Mouse (Mus musculus) erythroid progenitor cell, adult 5-6 weeks (primary cell): Measurements from ENCODE around the gene Aifm1. TPM values are rescaled to one million over a fixed set of nuclear protein-coding genes. Genes with fewer than 3 reads are reported as not detected.
A peak's percentile ranks its signal among the peaks of the same experiment; 100 is the strongest.

Experiments used
- ATAC-seq: replicated peaks from 2 replicates; pipeline ENCODE4 v1.8.0; 2016; ENCODE audit warnings: moderate number of reproducible peaks, mild to moderate bottlenecking, moderate TSS enrichment, inconsistent platforms; ENCODE audit not compliant: poor library complexity, low FRiP score, severe bottlenecking
- total RNA-seq, 2 experiments: library from RNA; stranded (forward) in 1 of 2; stranded (reverse) in 1 of 2; fragments of 150-400 nt in 1 of 2; fragments of 186-747, 209-891 nt in 1 of 2; gene quantifications; 2 replicates each; pipeline versions ENCODE4 v1.2.3 to v1.2.4; 2015 to 2017; ENCODE audit warnings: low replicate concordance in 2 of 2

Gene Aifm1
- total RNA-seq (2015; ENCODE audit: low replicate concordance) = 23.4 and 33.5 TPM in 2 replicates
- total RNA-seq (2017; ENCODE audit: low replicate concordance) = 15.8 and 31.9 TPM in 2 replicates

DNA sequence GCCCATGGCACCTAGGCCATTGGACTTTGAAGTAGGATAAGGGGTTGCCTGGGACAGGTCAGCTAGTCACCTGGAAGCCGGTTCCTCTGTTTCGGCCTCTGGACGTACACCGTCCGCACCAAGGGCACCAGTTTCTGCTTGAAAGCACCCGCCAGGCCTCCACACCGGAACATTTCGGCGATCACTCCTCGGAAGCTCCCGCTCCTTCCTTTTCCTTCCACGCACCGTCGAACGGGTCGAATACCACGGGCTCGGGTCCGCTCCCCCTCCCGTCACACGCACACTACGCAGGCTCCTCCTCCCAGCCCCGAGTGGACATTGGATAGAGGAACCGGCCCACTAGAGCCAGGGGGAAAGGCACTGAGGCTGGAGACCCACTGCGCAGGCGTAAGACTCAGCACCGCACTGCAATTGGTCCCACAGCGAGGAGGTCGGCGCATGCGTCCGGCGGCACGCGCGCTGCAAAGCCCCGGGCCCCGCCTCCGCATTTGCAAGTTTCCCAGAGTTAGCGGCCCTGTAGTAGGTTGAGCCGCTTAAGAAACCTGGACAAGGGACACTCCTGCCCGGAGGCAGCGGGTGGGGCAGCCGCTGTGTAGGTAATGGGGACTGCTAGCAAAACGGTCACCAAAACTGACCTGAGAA is at the start of gene Aifm1:
Gene Aifm1 (minus strand): TSS at position 398 of the 642 bp plus-strand sequence.
- peak; percentile 99 for ATAC-seq

DNA sequence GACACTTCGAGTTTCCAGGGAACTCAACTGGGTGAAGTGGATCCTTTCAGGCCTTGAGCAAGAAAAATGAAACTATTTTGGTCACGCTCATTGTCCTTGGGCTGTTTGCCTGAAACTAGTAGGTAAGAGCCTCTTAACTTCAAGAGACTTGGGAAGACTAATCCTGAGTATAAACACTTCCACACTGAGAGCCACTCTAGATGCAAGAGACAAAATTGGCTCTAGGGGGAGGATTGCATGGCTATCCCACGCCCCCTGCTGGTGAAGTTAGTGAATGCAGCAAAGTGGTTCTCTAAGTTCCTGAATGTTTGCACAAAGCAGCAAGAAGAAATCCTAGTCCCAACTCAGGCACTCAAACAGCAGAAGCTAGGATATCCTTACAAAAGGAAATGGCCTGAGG is 18.8 kb upstream of the Aifm1 start:
- ATAC-seq = 0 out of 2 replicates have a peak, but pooled peaks have one; percentile 34

GRCm38 (mm10) chrX:48526435-48526834 is 13.1 kb upstream of the Aifm1 start:
- no peak for ATAC-seq

DNA sequence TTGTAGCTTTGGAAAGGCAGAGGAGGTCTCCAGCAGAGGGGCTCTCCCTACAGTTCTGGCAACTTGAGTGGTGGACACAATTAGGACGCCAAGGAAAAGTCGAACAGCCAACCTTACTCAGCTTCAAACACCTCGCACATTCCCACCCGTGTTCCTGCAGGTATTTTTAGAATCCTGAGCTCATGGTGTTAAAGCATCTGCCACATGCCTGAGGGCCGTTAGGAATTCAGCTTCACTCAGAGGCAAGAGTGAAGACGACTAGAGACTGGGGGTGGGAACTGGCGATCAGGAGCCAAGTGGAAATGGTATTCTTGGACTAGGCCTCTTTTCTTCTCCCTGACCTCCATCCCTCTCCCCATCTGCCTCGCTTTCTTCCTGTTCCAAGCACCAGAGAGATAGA is 12.5 kb upstream of the Aifm1 start:
- ATAC-seq = no peak

GRCm38 (mm10) chrX:48525332-48525731 is 12.0 kb upstream of the Aifm1 start:
- no peak for ATAC-seq

DNA sequence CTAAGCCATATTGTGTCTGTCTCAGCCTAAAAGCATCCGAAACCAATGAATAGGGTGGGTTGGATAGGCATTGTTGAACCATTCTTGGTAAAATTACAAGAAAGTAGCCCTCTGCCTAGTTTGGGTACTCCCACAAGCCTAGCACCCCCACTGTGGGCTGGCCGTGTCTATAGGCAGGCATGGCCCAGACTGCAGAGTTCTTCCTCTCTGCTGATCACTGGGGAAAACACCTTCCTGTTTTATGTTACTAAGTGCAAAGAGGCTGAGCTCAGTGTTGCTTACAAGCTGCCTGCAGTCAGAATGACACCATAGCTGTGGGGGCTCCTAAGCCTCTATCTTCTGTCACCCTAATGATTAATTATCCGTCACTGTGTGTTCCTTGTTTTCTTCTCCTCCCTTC is 10.1 kb upstream of the Aifm1 start:
- ATAC-seq = no peak

- no peak for ATAC-seq
Observed at GRCm38 (mm10) chrX:48521651-48522050, 8.3 kb upstream of the Aifm1 start.

- ATAC-seq = no peak
Observed at GRCm38 (mm10) chrX:48519549-48520085, 6.3 kb upstream of the Aifm1 start.

GRCm38 (mm10) chrX:48518808-48519548 is 5.6 kb upstream of the Aifm1 start, which contains the start of gene Rab33a:
TSS of gene Rab33a (plus strand) at chrX:48519285.
- ATAC-seq = no peak

DNA sequence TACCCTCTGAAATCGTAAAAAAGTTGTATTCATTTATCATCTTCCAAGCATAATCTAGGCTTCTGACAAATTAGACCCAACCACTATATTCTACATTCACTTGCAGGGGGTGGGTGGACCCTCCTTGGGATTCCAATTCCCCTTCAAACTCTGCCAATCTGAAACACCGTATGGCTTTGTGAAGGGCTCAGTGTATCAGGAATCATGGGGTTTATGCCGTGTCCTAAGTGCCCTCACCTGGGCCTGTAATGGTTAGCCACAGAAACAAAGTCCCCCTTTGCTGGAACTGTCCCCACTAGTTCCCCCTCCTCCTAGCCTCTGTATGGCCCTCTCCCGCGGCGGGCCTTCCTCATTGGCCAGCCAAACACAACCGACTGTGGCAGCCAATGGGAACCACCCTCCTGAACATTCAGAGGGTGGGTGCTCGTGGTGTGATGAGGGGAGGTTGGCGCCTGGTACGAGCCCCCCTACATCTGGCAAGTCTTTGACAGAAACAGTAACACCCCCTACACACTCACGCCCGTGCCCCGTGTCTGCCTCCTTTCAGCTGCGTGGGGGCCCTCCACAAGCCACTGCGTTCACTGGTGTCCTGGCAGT is 4.9 kb upstream of the Aifm1 start:
- no peak for ATAC-seq

DNA sequence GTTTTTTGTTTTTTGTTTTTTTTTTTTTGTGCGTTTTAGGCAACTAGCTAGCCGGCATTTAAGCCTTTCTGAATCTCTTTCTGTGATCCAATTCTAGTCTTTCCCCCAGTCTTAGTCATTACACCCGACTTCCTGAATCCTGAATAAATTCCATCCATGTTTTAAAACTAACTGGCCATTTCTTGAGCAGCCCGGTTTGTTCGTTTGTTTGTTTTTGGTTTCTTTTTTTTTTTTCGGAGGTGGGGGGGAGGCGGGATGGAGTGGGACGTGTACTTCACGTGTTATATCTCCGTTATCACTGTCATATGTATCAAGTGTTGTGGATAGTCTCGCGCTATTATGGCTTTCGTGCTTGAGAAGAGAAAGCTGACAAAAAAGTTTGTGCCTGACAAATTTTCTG is 461 bp upstream of the Aifm1 start:
- no peak for ATAC-seq

DNA sequence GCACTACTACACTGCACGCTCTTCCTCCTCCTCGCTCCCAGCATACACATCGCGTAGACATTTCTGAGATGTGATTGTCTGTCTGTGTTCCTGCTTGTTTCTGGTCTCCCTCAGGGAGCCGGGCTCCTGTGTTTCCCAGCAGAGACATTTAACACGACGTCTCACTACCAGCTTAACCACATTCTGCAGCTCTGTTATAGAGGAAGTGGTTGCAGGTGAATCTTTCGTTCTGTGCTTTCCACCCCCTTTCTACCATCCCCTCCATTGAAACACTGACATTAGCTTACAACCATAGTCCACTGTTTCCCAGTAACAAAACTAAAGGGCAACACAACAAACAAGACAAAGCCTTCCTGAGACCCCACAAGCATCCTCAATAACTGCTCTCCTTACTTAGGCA is 19.6 kb downstream of the Aifm1 start:
- ATAC-seq = no peak

DNA sequence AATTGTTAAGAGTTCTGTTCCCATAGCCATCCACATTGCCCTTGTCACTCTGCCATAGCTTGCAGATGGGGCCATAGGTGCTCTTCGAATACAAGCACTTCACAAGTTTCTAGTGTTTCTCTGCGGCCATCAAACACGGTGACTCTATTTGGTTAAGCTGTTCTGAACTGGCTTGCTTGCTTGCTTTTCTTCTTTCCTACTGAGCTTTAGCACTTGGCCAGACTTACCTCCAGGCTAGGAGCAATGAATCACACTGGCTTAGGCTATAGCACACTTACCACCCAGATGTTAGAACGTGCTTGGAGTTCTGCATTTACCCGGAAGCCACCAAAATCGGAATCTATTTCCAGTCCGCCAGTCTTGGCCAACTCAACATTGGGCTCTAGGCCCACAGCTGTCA is 31.7 kb downstream of the Aifm1 start:
- ATAC-seq = no peak

DNA sequence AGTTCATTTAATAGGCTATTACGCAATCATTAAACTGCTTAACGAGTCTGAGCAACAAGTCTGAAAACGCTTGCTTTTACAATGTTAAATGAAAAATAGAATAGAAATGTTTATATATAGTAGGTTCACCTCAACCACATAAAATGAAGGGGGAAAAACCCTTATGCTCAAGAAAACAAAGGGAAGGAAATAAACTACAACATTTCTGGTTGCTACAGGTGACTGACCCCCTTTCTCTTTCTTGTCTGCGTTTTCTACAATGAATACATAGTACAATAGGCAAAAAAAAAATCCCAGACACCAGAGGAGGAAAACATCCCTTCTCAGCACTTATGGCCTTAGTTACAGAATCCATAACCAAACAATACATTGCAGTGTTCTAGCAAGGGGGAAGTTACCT is 32.3 kb downstream of the Aifm1 start:
- no peak for ATAC-seq

DNA sequence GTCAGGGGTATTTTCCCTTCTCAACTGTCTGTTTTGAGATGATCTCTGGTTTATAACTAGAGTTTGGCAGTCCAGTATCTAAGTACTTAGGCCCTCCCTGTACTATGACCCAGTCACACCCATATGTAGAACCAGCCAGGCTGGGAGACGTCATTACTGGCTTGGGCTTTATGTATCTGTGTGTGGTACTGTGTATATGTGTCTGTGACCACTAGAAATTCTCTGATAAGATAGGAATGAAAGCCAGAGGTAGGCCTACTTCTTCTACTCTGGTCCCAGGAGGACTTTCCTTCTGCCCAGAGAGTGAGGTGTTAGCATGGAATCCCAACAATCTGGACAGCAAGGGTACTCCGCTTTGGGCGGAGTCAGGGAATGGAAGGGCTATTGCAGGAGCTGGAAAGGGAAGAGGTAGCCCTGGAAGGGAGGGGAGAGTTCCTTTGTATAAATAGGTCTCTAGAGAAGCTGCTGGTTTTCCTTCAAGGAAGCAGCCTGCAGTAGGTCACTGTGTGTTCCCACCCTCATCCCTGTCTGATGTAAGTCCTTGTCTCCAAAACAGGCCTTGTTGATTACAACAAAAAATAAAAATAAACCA is 45.9 kb downstream of the Aifm1 start:
- ATAC-seq = no peak

DNA sequence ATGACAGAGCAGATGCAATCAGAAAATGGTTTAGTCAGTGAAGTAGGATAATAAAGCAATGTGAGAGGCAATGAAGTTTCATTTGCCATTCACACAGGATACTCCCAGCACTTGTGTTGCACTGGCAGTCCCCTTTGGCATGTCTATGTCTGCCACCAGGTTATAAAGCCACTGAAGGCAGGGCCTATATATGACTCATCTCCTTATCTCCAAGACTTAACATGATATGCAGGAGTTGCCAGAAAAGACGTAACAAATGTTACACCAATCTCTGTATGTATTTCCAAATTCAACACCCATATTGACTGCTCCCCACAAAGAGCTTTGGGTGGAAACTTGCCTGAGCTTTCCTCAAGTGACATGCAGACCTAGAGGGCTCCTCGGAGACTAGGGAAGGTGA is 47.2 kb downstream of the Aifm1 start:
- no peak for ATAC-seq

GRCm38 (mm10) chrX:48464436-48464835 is 48.9 kb downstream of the Aifm1 start:
- ATAC-seq = no peak

DNA sequence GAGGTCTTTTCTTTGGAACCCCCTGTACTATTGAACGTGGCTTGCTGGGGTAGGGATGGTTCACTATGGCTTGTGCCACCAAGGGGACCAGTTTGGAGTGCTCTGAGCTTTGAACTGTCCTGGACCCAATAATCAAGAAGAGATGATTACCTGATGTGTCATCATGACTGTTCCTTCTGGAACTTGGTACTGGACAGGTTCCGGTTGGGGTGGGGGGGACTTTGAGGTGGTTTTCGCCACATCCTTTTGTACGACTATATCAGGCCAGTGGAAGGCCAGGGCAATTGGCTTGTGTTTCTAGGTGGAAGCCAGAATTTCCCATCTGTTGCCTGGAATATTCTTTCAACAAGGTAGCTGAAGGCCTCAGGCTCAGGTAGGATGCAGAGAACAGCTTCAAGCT is 49.7 kb downstream of the Aifm1 start:
- no peak for ATAC-seq

GRCm38 (mm10) chrX:48462754-48463507 is 50.4 kb downstream of the Aifm1 start, which contains the start of gene Elf4:
TSS of gene Elf4 (minus strand) at chrX:48463132.
- peak; percentile 72; the same call in 1 of the 2 replicates for ATAC-seq

DNA sequence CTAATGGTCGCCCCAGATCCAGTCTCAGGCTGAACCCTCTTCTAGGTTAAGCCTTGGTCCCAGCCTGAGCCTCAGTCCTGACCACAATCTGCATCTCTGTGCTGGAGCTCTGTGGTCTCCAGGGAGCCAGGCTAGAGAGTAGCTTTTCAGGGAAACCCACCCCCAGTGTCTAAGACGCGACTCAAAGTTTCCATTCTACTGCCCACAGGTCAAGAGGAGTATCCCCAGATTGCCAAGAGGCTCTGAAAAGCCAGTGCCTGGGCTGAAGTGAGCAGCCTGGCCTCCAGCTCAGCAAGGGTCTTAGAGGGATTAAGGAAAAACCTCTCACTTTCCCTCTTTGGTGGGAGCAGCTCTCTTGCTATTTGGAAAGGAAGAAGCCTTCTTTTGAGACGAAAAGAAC is 51.1 kb downstream of the Aifm1 start:
- ATAC-seq = no peak
